Mouse (Mus musculus): ENCODE measurements at regions not wholly inside any gene's neighbourhood (a gene's known extent, or its start where the extent isn't known, plus 50 kb on each side); places are given as distances from the start of the nearest gene placed in this dataset.

DNA sequence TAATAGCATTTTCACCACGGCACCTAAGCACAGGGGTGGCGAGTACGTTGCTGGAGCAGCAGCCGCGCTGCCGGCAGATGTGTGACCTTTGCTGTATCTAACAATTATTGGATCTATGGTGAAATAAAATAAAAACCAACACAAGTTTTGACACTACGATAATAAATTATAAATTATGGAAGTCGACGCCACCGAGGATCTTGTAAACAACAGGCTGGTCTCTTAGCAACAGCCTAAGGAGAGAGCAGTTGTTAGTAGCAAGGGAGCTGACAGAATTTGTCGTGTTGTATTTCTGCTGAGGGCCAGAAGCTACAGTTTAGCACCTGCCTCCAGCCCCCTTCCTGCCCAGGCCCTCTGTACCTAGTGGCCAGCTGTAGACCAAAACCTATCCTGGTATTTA lies 535.8 kb upstream of the 3110018I06Rik start:
- H3K27ac ChIP-seq (ENCODE audit: low read length), result peak overlapping the region; percentile 56
- H3K9me3 ChIP-seq (replicated peaks; ENCODE audit: control insufficient read depth, low read length, poor library complexity, severe bottlenecking), result no peaks in the 10 kb centered on the region; the same call in 1 of the 2 replicates
- peak overlapping the region; percentile 24 for H3K4me2 ChIP-seq (ENCODE audit: low read length)
- no peaks in the 10 kb centered on the region for H3K36me3 ChIP-seq (ENCODE audit: control insufficient read depth, insufficient read depth, low read length)
- peak; percentile 47; the same call in 1 of the 2 replicates for ATAC-seq
- no peaks in the 10 kb centered on the region for H3K27me3 ChIP-seq (ENCODE audit: control insufficient read depth, insufficient read depth, low read depth, low read length)
- no peak overlapping the region for H3K4me3 ChIP-seq (ENCODE audit: low read depth, low read length)
- H3K9ac ChIP-seq (ENCODE audit: low read depth, low read length), result no peak overlapping the region
- WGBS, result 50% methylated on average over 11 of the region's 11 CpGs
- H3K4me1 ChIP-seq (ENCODE audit: control insufficient read depth, insufficient read depth, low read length), result peaks cover 18% of the 10 kb centered on the region

GRCm38 (mm10) chr12:106955778-106956177 lies 532.7 kb upstream of the 3110018I06Rik start:
- no peaks in the 10 kb centered on the region for H3K9me3 ChIP-seq (replicated peaks; ENCODE audit: control insufficient read depth, low read length, poor library complexity, severe bottlenecking)
- peaks cover 18% of the 10 kb centered on the region for H3K4me1 ChIP-seq (ENCODE audit: control insufficient read depth, insufficient read depth, low read length)
- H3K4me2 ChIP-seq (ENCODE audit: low read length), result no peak overlapping the region
- 55% methylated on average over 12 of the region's 12 CpGs for WGBS
- no peaks in the 10 kb centered on the region for H3K27me3 ChIP-seq (ENCODE audit: control insufficient read depth, insufficient read depth, low read depth, low read length)
- no peak overlapping the region for H3K4me3 ChIP-seq (ENCODE audit: low read depth, low read length)
- ATAC-seq, result peak; percentile 76
- no peaks in the 10 kb centered on the region for H3K36me3 ChIP-seq (ENCODE audit: control insufficient read depth, insufficient read depth, low read length)
- H3K27ac ChIP-seq (ENCODE audit: low read length), result peak overlapping the region; percentile 23
- H3K9ac ChIP-seq (ENCODE audit: low read depth, low read length), result no peak overlapping the region

DNA sequence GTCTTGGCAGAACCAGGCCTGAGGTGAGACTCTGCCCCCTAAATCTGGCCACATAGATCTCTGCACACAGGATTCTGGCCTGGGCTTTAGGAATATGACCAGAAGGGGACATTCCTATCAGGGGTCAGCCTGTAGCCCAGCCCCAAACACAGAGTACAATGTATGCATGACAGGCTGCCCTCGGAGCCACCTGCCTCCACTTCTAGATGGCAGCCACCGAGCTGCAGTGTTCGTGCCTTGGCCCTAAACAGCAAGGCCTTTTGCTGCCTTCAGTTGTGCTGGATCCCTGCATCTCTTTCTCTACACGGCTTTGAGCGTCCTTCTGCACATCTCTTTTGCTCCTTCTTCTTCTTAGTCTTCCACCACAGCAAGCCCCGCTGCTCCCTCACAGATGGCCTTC lies 532.2 kb upstream of the 3110018I06Rik start:
- no peak for ATAC-seq
- Histone ChIP-seq H3K4me2 (ENCODE audit: low read length) (no peak overlapping the region), H3K27me3 (ENCODE audit: control insufficient read depth, insufficient read depth, low read depth, low read length) (no peaks in the 10 kb centered on the region), H3K36me3 (ENCODE audit: control insufficient read depth, insufficient read depth, low read length) (no peaks in the 10 kb centered on the region), H3K4me1 (ENCODE audit: control insufficient read depth, insufficient read depth, low read length) (peaks cover 18% of the 10 kb centered on the region), H3K4me3 (ENCODE audit: low read depth, low read length) (no peak overlapping the region), H3K9me3 (replicated peaks; ENCODE audit: control insufficient read depth, low read length, poor library complexity, severe bottlenecking) (no peaks in the 10 kb centered on the region), H3K27ac (ENCODE audit: low read length) (peak overlapping the region; percentile 47), H3K9ac (ENCODE audit: low read depth, low read length) (no peak overlapping the region)
- 58% methylated on average over 6 of the region's 6 CpGs for WGBS

GRCm38 (mm10) chr12:106961991-106962390 lies 526.4 kb upstream of the 3110018I06Rik start:
- H3K4me1 ChIP-seq (ENCODE audit: control insufficient read depth, insufficient read depth, low read length), result no peaks in the 10 kb centered on the region
- no peak overlapping the region for H3K4me2 ChIP-seq (ENCODE audit: low read length)
- 46% methylated on average over 4 of the region's 4 CpGs for WGBS
- no peaks in the 10 kb centered on the region for H3K9me3 ChIP-seq (replicated peaks; ENCODE audit: control insufficient read depth, low read length, poor library complexity, severe bottlenecking)
- H3K9ac ChIP-seq (ENCODE audit: low read depth, low read length), result no peak overlapping the region
- H3K36me3 ChIP-seq (ENCODE audit: control insufficient read depth, insufficient read depth, low read length), result no peaks in the 10 kb centered on the region
- ATAC-seq, result no peak
- H3K27ac ChIP-seq (ENCODE audit: low read length), result no peak overlapping the region
- no peak overlapping the region for H3K4me3 ChIP-seq (ENCODE audit: low read depth, low read length)
- H3K27me3 ChIP-seq (ENCODE audit: control insufficient read depth, insufficient read depth, low read depth, low read length), result no peaks in the 10 kb centered on the region

DNA sequence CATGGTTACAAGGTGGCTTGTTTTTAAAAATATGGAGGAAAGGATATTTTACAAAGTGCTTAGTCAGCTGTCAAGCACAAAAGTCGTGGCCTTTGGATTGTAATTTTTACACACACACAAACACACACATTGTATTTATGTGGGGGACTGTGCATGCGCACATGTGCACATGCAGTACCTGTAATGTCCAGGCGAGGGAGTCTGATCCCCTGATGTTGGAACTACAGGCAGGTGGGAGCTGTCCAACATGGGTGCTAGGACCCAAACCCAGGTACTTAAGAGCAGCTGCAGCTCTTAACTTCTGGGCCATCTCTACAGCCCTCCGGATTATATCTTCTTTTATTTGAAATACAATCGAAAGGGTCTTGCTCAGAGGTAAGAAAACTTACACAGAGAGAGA lies 524.7 kb upstream of the 3110018I06Rik start:
- H3K27ac ChIP-seq (ENCODE audit: low read length), result no peak overlapping the region
- 75% methylated on average over 5 of the region's 5 CpGs for WGBS
- no peak overlapping the region for H3K9ac ChIP-seq (ENCODE audit: low read depth, low read length)
- H3K4me2 ChIP-seq (ENCODE audit: low read length), result no peak overlapping the region
- ATAC-seq, result no peak
- H3K4me1 ChIP-seq (ENCODE audit: control insufficient read depth, insufficient read depth, low read length), result no peaks in the 10 kb centered on the region
- H3K27me3 ChIP-seq (ENCODE audit: control insufficient read depth, insufficient read depth, low read depth, low read length), result no peaks in the 10 kb centered on the region
- H3K4me3 ChIP-seq (ENCODE audit: low read depth, low read length), result no peak overlapping the region
- H3K9me3 ChIP-seq (replicated peaks; ENCODE audit: control insufficient read depth, low read length, poor library complexity, severe bottlenecking), result no peaks in the 10 kb centered on the region
- H3K36me3 ChIP-seq (ENCODE audit: control insufficient read depth, insufficient read depth, low read length), result no peaks in the 10 kb centered on the region

DNA sequence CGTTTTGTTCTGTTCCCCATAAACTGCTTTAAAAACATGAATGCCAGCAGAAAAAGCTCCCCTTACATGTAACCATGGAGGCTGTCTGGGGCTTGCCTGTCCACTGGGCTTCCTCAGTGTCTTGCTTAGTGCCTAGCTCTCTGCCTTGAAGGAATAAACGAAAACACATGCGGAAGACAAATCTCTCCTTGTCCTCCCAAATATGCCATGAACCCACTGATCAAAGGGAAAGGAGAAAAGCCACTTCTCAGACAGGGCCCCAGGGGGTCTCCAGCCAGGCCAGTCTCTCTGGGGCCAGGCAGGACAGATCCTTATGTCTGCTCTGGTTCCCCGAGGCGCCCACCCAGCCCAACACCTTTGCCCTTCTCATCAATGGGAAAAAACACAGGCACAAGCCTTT lies 518.6 kb upstream of the 3110018I06Rik start:
- Histone ChIP-seq H3K27ac (ENCODE audit: low read length) (no peak overlapping the region), H3K4me3 (ENCODE audit: low read depth, low read length) (no peak overlapping the region)
- 48% methylated on average over 5 of the region's 5 CpGs for WGBS

DNA sequence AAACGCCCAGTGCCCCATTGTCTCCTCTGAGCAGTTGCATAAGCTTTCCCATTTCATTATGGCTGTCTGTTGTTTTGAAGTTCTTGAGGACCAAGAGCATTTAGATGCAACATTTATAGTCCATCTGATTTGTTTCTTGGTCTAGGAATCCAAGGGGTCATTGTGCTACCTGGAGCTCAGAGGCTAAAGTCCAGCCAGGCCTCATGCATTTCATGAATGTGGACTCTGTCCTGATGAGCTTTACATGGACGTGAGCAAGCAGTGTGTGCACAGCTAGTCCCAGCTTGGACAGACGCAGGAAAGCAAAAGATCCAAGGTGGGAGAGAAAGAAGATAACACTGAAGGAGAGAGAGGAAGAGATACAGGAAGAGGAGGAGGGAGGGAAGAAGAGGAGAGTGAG lies 496.0 kb upstream of the 3110018I06Rik start:
- no peak for ATAC-seq
- 82% methylated on average over 3 of the region's 3 CpGs for WGBS
- no peak overlapping the region for H3K9ac ChIP-seq (ENCODE audit: low read depth, low read length)
- no peaks in the 10 kb centered on the region for H3K27me3 ChIP-seq (ENCODE audit: control insufficient read depth, insufficient read depth, low read depth, low read length)
- no peak overlapping the region for H3K4me2 ChIP-seq (ENCODE audit: low read length)
- no peak overlapping the region for H3K27ac ChIP-seq (ENCODE audit: low read length)
- no peaks in the 10 kb centered on the region for H3K4me1 ChIP-seq (ENCODE audit: control insufficient read depth, insufficient read depth, low read length)
- no peak overlapping the region for H3K4me3 ChIP-seq (ENCODE audit: low read depth, low read length)
- H3K9me3 ChIP-seq (replicated peaks; ENCODE audit: control insufficient read depth, low read length, poor library complexity, severe bottlenecking), result no peaks in the 10 kb centered on the region
- no peaks in the 10 kb centered on the region for H3K36me3 ChIP-seq (ENCODE audit: control insufficient read depth, insufficient read depth, low read length)

More for the DNA sequence above, 518.6 kb upstream of the 3110018I06Rik start:
- Histone ChIP-seq H3K4me2 (ENCODE audit: low read length) (no peak overlapping the region), H3K9ac (ENCODE audit: low read depth, low read length) (no peak overlapping the region), H3K9me3 (replicated peaks; ENCODE audit: control insufficient read depth, low read length, poor library complexity, severe bottlenecking) (no peaks in the 10 kb centered on the region; the same call in 1 of the 2 replicates), H3K27me3 (ENCODE audit: control insufficient read depth, insufficient read depth, low read depth, low read length) (no peaks in the 10 kb centered on the region), H3K4me1 (ENCODE audit: control insufficient read depth, insufficient read depth, low read length) (no peaks in the 10 kb centered on the region), H3K36me3 (ENCODE audit: control insufficient read depth, insufficient read depth, low read length) (no peaks in the 10 kb centered on the region)
- ATAC-seq, result no peak

GRCm38 (mm10) chr12:106993011-106993410 lies 495.4 kb upstream of the 3110018I06Rik start:
- ATAC-seq, result no peak
- WGBS, result 77% methylated on average over 4 of the region's 4 CpGs
- Histone ChIP-seq H3K4me1 (ENCODE audit: control insufficient read depth, insufficient read depth, low read length) (no peaks in the 10 kb centered on the region), H3K36me3 (ENCODE audit: control insufficient read depth, insufficient read depth, low read length) (no peaks in the 10 kb centered on the region), H3K4me2 (ENCODE audit: low read length) (no peak overlapping the region), H3K4me3 (ENCODE audit: low read depth, low read length) (no peak overlapping the region), H3K9ac (ENCODE audit: low read depth, low read length) (no peak overlapping the region), H3K27me3 (ENCODE audit: control insufficient read depth, insufficient read depth, low read depth, low read length) (no peaks in the 10 kb centered on the region), H3K27ac (ENCODE audit: low read length) (no peak overlapping the region), H3K9me3 (replicated peaks; ENCODE audit: control insufficient read depth, low read length, poor library complexity, severe bottlenecking) (no peaks in the 10 kb centered on the region)

- Histone ChIP-seq H3K4me3 (ENCODE audit: low read depth, low read length) (no peak overlapping the region), H3K27me3 (ENCODE audit: control insufficient read depth, insufficient read depth, low read depth, low read length) (no peaks in the 10 kb centered on the region; the same call in 1 of the 2 replicates), H3K4me2 (ENCODE audit: low read length) (peak overlapping the region; percentile 4; the same call in 1 of the 2 replicates), H3K27ac (ENCODE audit: low read length) (no peak overlapping the region), H3K9ac (ENCODE audit: low read depth, low read length) (no peak overlapping the region), H3K4me1 (ENCODE audit: control insufficient read depth, insufficient read depth, low read length) (no peaks in the 10 kb centered on the region), H3K9me3 (replicated peaks; ENCODE audit: control insufficient read depth, low read length, poor library complexity, severe bottlenecking) (no peaks in the 10 kb centered on the region), H3K36me3 (ENCODE audit: control insufficient read depth, insufficient read depth, low read length) (no peaks in the 10 kb centered on the region)
- WGBS, result 54% methylated on average over 19 of the region's 20 CpGs
- ATAC-seq, result no peak
These were observed 477.2 kb upstream of the 3110018I06Rik start for GRCm38 (mm10) chr12:107010995-107011786.

Data from midbrain, embryonic 16.5 days (tissue).